Mouse (Mus musculus) MEL (cell line): ENCODE results near the gene Got1. TPM values are rescaled to one million over a fixed set of nuclear protein-coding genes. Genes with fewer than 3 reads are reported as not detected.

ENCODE experiments used
- DNase-seq: peaks from one replicate; pipeline ENCODE4 v3.0.0; 2011; ENCODE audit warnings: low read depth, low spot score
- H3K27ac ChIP-seq: 2 replicates; pipeline ENCODE4 v1.5.1; 2012; ENCODE audit warnings: low read depth, mild to moderate bottlenecking, control low read depth, low read length, moderate library complexity; ENCODE audit not compliant: control insufficient read depth
- H3K27me3 ChIP-seq, 2 experiments: fragments of 150-350 bp in 1 of 2; sonication (generic) in 1 of 2; 2 replicates each; pipeline ENCODE4 v1.6.1; 2012; ENCODE audit warnings: low read length in 2 of 2, mild to moderate bottlenecking in 2 of 2, improper control_type of control experiment in 1 of 2, moderate library complexity in 1 of 2; ENCODE audit not compliant: insufficient read depth in 2 of 2, control insufficient read depth in 1 of 2
- H3K36me3 ChIP-seq, 2 experiments: 2 replicates each; pipeline ENCODE4 v1.6.1; 2012 to 2014; ENCODE audit warnings: low read length in 2 of 2, improper control_type of control experiment in 1 of 2, inconsistent platforms in 1 of 2, mild to moderate bottlenecking in 1 of 2; ENCODE audit not compliant: insufficient read depth in 2 of 2, control insufficient read depth in 1 of 2
- H3K4me1 ChIP-seq, 2 experiments: fragments of 150-350 bp in 1 of 2; sonication (generic) in 1 of 2; 2 replicates each; pipeline ENCODE4 v1.6.1; 2012; ENCODE audit warnings: low read length in 2 of 2, improper control_type of control experiment in 1 of 2, mild to moderate bottlenecking in 1 of 2; ENCODE audit not compliant: insufficient read depth in 2 of 2, control insufficient read depth in 1 of 2
- H3K4me3 ChIP-seq, 2 experiments: fragments of 150-350 bp in 1 of 2; sonication (generic) in 1 of 2; 2 replicates each; pipeline ENCODE4 v1.5.1; 2012; ENCODE audit warnings: low read depth in 2 of 2, low read length in 2 of 2, mild to moderate bottlenecking in 2 of 2, moderate library complexity in 2 of 2, control low read depth in 1 of 2, improper control_type of control experiment in 1 of 2; ENCODE audit not compliant: control insufficient read depth in 1 of 2, insufficient read depth in 1 of 2
- H3K79me2 ChIP-seq: 2 replicates; pipeline ENCODE4 v1.6.1; 2012; ENCODE audit warnings: mild to moderate bottlenecking, low read length, moderate library complexity; ENCODE audit not compliant: control insufficient read depth, poor library complexity, insufficient read depth
- H3K9ac ChIP-seq: 2 replicates; pipeline ENCODE4 v1.6.1; 2012; ENCODE audit warnings: low read depth, mild to moderate bottlenecking, control low read depth, low read length, moderate library complexity; ENCODE audit not compliant: control insufficient read depth, poor library complexity, severe bottlenecking
- H3K9me3 ChIP-seq: fragments of 150-350 bp; sonication (generic); replicated peaks from 2 replicates; pipeline ENCODE4 v1.6.1; 2012; ENCODE audit warnings: mild to moderate bottlenecking, low read length, improper control_type of control experiment, moderate library complexity; ENCODE audit not compliant: insufficient read depth
- BHLHE40 ChIP-seq: IDR thresholded peaks from 2 replicates; pipeline ENCODE4 v1.6.1; 2012; ENCODE audit warnings: low read depth, mild to moderate bottlenecking, inconsistent platforms, low read length, improper control_type of control experiment, borderline replicate concordance
- CHD2 ChIP-seq: IDR thresholded peaks from 2 replicates; pipeline ENCODE4 v1.6.1; 2011; ENCODE audit warnings: low read length, improper control_type of control experiment
- CTCF ChIP-seq, 3 experiments: IDR thresholded peaks in 2 of 3; conservative IDR thresholded peaks in 1 of 3; 2 replicates each; pipeline ENCODE4 v1.5.1; 2011 to 2012; ENCODE audit warnings: low read length in 3 of 3, low read depth in 2 of 3, mild to moderate bottlenecking in 2 of 3, improper control_type of control experiment in 1 of 3, inconsistent platforms in 1 of 3, mixed read lengths in 1 of 3, moderate library complexity in 1 of 3; ENCODE audit not compliant: control insufficient read depth in 1 of 3, insufficient read depth in 1 of 3, poor library complexity in 1 of 3, severe bottlenecking in 1 of 3
- E2F4 ChIP-seq: IDR thresholded peaks from 2 replicates; pipeline ENCODE4 v1.6.1; 2011; ENCODE audit warnings: low read depth, low read length, improper control_type of control experiment, borderline replicate concordance
- ELF1 ChIP-seq: IDR thresholded peaks from 2 replicates; pipeline ENCODE4 v1.6.1; 2014; ENCODE audit warnings: low read depth, mild to moderate bottlenecking, inconsistent platforms, low read length, improper control_type of control experiment, moderate library complexity
- KAT2A ChIP-seq: conservative IDR thresholded peaks from 2 replicates; pipeline ENCODE4 v1.6.1; 2012; ENCODE audit warnings: low read depth, low read length, improper control_type of control experiment, inconsistent platforms
- MYB ChIP-seq: IDR thresholded peaks from 2 replicates; pipeline ENCODE4 v1.6.1; 2011; ENCODE audit warnings: mild to moderate bottlenecking, low read depth, low read length, improper control_type of control experiment
- MYC ChIP-seq: IDR thresholded peaks from 2 replicates; pipeline ENCODE4 v1.6.1; 2011; ENCODE audit warnings: low read depth, mild to moderate bottlenecking, low read length, improper control_type of control experiment, moderate library complexity
- NELFE ChIP-seq: IDR thresholded peaks from 2 replicates; pipeline ENCODE4 v1.6.1; 2011; ENCODE audit warnings: low read depth, low read length, improper control_type of control experiment
- POLR2A ChIP-seq, 2 experiments: IDR thresholded peaks; 2 replicates each; pipeline ENCODE4 v1.6.1; 2011 to 2012; ENCODE audit warnings: low read length in 2 of 2, mild to moderate bottlenecking in 2 of 2, control low read depth in 1 of 2, improper control_type of control experiment in 1 of 2, low read depth in 1 of 2, moderate library complexity in 1 of 2; ENCODE audit not compliant: control insufficient read depth in 1 of 2, insufficient read depth in 1 of 2, poor library complexity in 1 of 2
- TCF12 ChIP-seq: IDR thresholded peaks from 2 replicates; pipeline ENCODE4 v1.6.1; 2014; ENCODE audit warnings: low read depth, mild to moderate bottlenecking, inconsistent platforms, low read length, improper control_type of control experiment, moderate library complexity
- USF1 ChIP-seq: IDR thresholded peaks from 2 replicates; pipeline ENCODE4 v1.6.1; 2014; ENCODE audit warnings: low read depth, mild to moderate bottlenecking, inconsistent platforms, low read length, improper control_type of control experiment, moderate library complexity
- USF2 ChIP-seq, 2 experiments: IDR thresholded peaks; 2 replicates each; pipeline ENCODE4 v1.6.1; 2011 to 2012; ENCODE audit warnings: improper control_type of control experiment in 2 of 2, low read length in 2 of 2, borderline replicate concordance in 1 of 2, inconsistent platforms in 1 of 2, low read depth in 1 of 2, mild to moderate bottlenecking in 1 of 2; ENCODE audit not compliant: insufficient read depth in 1 of 2
- ZNF384 ChIP-seq: IDR thresholded peaks from 2 replicates; pipeline ENCODE4 v1.6.1; 2012; ENCODE audit warnings: low read depth, mild to moderate bottlenecking, inconsistent platforms, low read length, improper control_type of control experiment
- polyA plus RNA-seq, 2 experiments: library from polyadenylated mRNA; stranded (reverse) in 1 of 2; unstranded in 1 of 2; fragments of >175 nt in 1 of 2; fragments of >200 nt in 1 of 2; gene quantifications; 2 replicates each; pipeline versions ENCODE4 v1.2.1 to v1.2.4; 2012; ENCODE audit warnings: low replicate concordance in 2 of 2, low read depth in 1 of 2; ENCODE audit not compliant: insufficient read length in 2 of 2, insufficient read depth in 1 of 2, missing spikeins in 1 of 2
- total RNA-seq: library from RNA; depleted of rRNA; stranded (reverse); fragments of 300-350 nt; gene quantifications from 2 replicates; pipeline ENCODE4 v1.2.3, GENCODE M21; 2012

Gene Got1
- total and polyA plus RNA-seq, 3 experiments: 60.4 to 213 (median 106) TPM

- no peak for TF ChIP-seq ZNF384
- TF ChIP-seq NELFE: no peak
- TF ChIP-seq, all 39 proteins: peak for 0
- Histone ChIP-seq H3K4me3 (no peak overlapping the region), H3K36me3 (no peaks in the 10 kb centered on the region), H3K9me3 (no peaks in the 10 kb centered on the region), H3K27me3 (peaks cover 3 to 9% of the 10 kb centered on the region in 2 experiments), H3K79me2 (no peaks in the 10 kb centered on the region), H3K9ac (no peak overlapping the region), H3K4me1 (0 out of 4 replicates have a peak, but pooled peaks cover 0 to 5% of the 10 kb centered on the region in 2 experiments), H3K27ac (no peak overlapping the region)
- no peak for DNase-seq
These were observed 38.8 kb upstream of the Got1 start for GRCm38 (mm10) chr19:43563166-43563565.

DNA sequence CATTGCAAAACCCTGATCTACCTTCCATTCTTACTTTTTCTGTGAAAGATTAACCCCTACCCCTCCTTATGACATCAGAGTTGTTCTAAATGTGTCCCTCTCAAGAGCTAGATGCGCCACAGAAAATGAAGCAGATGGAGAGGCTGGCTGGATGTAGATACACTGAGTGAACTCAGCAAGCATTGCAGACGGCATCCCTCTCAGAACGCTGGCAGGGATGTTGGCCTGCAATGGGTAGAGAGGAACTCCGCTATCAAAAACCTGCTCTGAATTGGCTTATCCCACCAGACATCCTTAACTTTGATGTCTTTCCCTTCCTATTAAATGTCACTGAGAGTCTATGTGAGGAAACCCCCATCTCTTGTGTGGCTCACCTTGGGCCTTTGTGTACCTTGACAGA lies 37.4 kb upstream of the Got1 start:
- TF ChIP-seq BHLHE40: no peak
- DNase-seq: no peak

GRCm38 (mm10) chr19:43560244-43560643 lies 35.8 kb upstream of the Got1 start:
- Histone ChIP-seq H3K9ac (no peak overlapping the region), H3K36me3 (no peaks in the 10 kb centered on the region), H3K9me3 (no peaks in the 10 kb centered on the region), H3K27ac (no peak overlapping the region), H3K4me1 (0 out of 4 replicates have a peak, but pooled peaks cover 0 to 5% of the 10 kb centered on the region in 2 experiments), H3K27me3 (peaks cover 5 to 11% of the 10 kb centered on the region in 2 experiments; a peak in 3 of 4 replicates), H3K79me2 (no peaks in the 10 kb centered on the region), H3K4me3 (no peak overlapping the region)
- no peak for DNase-seq
- no peak for TF ChIP-seq MYC

More for the DNA sequence above, 37.4 kb upstream of the Got1 start:
- H3K36me3 ChIP-seq: no peaks in the 10 kb centered on the region
- H3K9ac ChIP-seq: no peak overlapping the region
- no peak overlapping the region for H3K4me3 ChIP-seq
- no peaks in the 10 kb centered on the region for H3K9me3 ChIP-seq
- H3K27me3 ChIP-seq: peaks cover 6 to 9% of the 10 kb centered on the region in 2 experiments
- no peaks in the 10 kb centered on the region for H3K79me2 ChIP-seq
- H3K4me1 ChIP-seq: 0 out of 4 replicates have a peak, but pooled peaks cover 0 to 5% of the 10 kb centered on the region in 2 experiments
- no peak overlapping the region for H3K27ac ChIP-seq

DNA sequence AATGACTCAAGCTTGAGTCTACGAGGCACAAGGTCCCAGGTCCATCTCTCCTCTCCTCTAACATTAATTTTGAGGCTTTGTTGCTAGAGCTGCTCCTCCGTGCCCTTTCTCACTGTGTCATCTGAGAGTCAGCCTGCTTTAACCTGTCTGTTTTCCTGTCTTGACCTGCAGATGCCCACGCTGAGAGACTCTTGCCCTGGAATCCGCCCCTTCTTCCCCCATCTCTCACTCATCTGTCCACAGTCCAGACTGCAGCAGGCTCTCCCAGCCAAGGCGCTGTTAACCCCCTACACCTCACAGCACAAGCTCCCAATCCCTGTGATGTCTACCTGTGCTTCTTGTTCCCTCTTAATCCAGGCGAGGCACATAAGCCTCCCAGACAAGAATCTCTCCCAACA lies 27.1 kb upstream of the Got1 start:
- H3K79me2 ChIP-seq: no peaks in the 10 kb centered on the region
- no peak for DNase-seq
- H3K36me3 ChIP-seq: no peaks in the 10 kb centered on the region
- TF ChIP-seq POLR2A (IDR thresholded peaks at IDR 0.05; ENCODE audit: control insufficient read depth in 1 of 2, insufficient read depth in 1 of 2, low read depth in 1 of 2, low read length in 2 of 2, poor library complexity in 1 of 2) (no peak), USF2 (IDR thresholded peaks at IDR 0.05; ENCODE audit: borderline replicate concordance in 1 of 2, insufficient read depth in 1 of 2, low read depth in 1 of 2, low read length in 2 of 2) (no peak), E2F4 (no peak), CHD2 (no peak), CTCF (IDR thresholded peaks at IDR 0.05 in 2 of 3, conservative IDR thresholded peaks at IDR 0.05 in 1 of 3; ENCODE audit: control insufficient read depth in 1 of 3, insufficient read depth in 1 of 3, low read depth in 2 of 3, low read length in 3 of 3, poor library complexity in 1 of 3, severe bottlenecking in 1 of 3) (no peak), USF1 (no peak), KAT2A (no peak), ELF1 (no peak), MYB (no peak), TCF12 (no peak)
- H3K9me3 ChIP-seq: no peaks in the 10 kb centered on the region
- no peak overlapping the region for H3K9ac ChIP-seq
- no peaks in the 10 kb centered on the region for H3K4me1 ChIP-seq
- H3K4me3 ChIP-seq: no peak overlapping the region
- no peak overlapping the region for H3K27ac ChIP-seq
- peaks cover 33 to 45% of the 10 kb centered on the region in 2 experiments for H3K27me3 ChIP-seq
